Mouse (Mus musculus): ENCODE data around the gene Adam19. TPM values are rescaled to one million over a fixed set of nuclear protein-coding genes. Genes with fewer than 3 reads are reported as not detected.

Adam19 gene
- polyA plus RNA-seq, 1 experiment from 2014 or later, result 44.2 TPM

- ATAC-seq (ENCODE audit: insufficient number of reproducible peaks, low FRiP score), result peak; percentile 49
- Histone ChIP-seq H3K27ac (ENCODE audit: poor library complexity, severe bottlenecking) (peak overlapping the region; percentile 65), H3K36me3 (peaks cover 38% of the 10 kb centered on the region), H3K4me1 (replicated peaks) (peaks cover 74% of the 10 kb centered on the region), H3K4me3 (no peak overlapping the region), H3K9me3 (replicated peaks) (no peaks in the 10 kb centered on the region), H3K9ac (no peak overlapping the region), H3K4me2 (no peak overlapping the region), H3K27me3 (replicated peaks) (no peaks in the 10 kb centered on the region)
- WGBS, result 51% methylated on average over 4 of the region's 4 CpGs
Measured at GRCm38 (mm10) chr11:46089081-46089713, 33.4 kb downstream of the Adam19 start.

GRCm38 (mm10) chr11:46090036-46090725, 34.4 kb downstream of the Adam19 start:
- Histone ChIP-seq H3K36me3 (peaks cover 40% of the 10 kb centered on the region), H3K4me1 (replicated peaks) (peaks cover 69% of the 10 kb centered on the region), H3K9me3 (replicated peaks) (no peaks in the 10 kb centered on the region), H3K9ac (peak overlapping the region; percentile 46), H3K4me3 (no peak overlapping the region), H3K27me3 (replicated peaks) (no peaks in the 10 kb centered on the region), H3K27ac (ENCODE audit: poor library complexity, severe bottlenecking) (peak overlapping the region; percentile 65), H3K4me2 (no peak overlapping the region)
- 84% methylated on average over 10 of the region's 10 CpGs for WGBS
- no peak for ATAC-seq (ENCODE audit: insufficient number of reproducible peaks, low FRiP score)

GRCm38 (mm10) chr11:46090951-46091667, 35.3 kb downstream of the Adam19 start:
- Histone ChIP-seq H3K4me2 (no peak overlapping the region), H3K27me3 (replicated peaks) (no peaks in the 10 kb centered on the region), H3K36me3 (peaks cover 47% of the 10 kb centered on the region), H3K4me3 (no peak overlapping the region), H3K9me3 (replicated peaks) (no peaks in the 10 kb centered on the region), H3K9ac (peak overlapping the region; percentile 46), H3K27ac (ENCODE audit: poor library complexity, severe bottlenecking) (peak overlapping the region; percentile 55), H3K4me1 (replicated peaks) (peaks cover 69% of the 10 kb centered on the region)
- ATAC-seq (ENCODE audit: insufficient number of reproducible peaks, low FRiP score), result no peak
- 33% methylated on average over 10 of the region's 10 CpGs for WGBS

- Histone ChIP-seq H3K27ac (ENCODE audit: poor library complexity, severe bottlenecking) (peak overlapping the region; percentile 10; the same call in 1 of the 2 replicates), H3K4me2 (no peak overlapping the region), H3K9me3 (replicated peaks) (no peaks in the 10 kb centered on the region), H3K27me3 (replicated peaks) (no peaks in the 10 kb centered on the region), H3K9ac (no peak overlapping the region), H3K4me3 (no peak overlapping the region), H3K36me3 (peaks cover 55% of the 10 kb centered on the region), H3K4me1 (replicated peaks) (peaks cover 68% of the 10 kb centered on the region)
- 81% methylated on average over 4 of the region's 4 CpGs for WGBS
- ATAC-seq (ENCODE audit: insufficient number of reproducible peaks, low FRiP score), result no peak
Measured at GRCm38 (mm10) chr11:46092121-46092520, 36.3 kb downstream of the Adam19 start.

GRCm38 (mm10) chr11:46095477-46096264, 39.9 kb downstream of the Adam19 start:
- Histone ChIP-seq H3K36me3 (peaks cover 75% of the 10 kb centered on the region), H3K4me1 (replicated peaks) (peaks cover 37% of the 10 kb centered on the region), H3K4me3 (no peak overlapping the region), H3K9ac (no peak overlapping the region), H3K4me2 (no peak overlapping the region), H3K9me3 (replicated peaks) (no peaks in the 10 kb centered on the region), H3K27ac (ENCODE audit: poor library complexity, severe bottlenecking) (peak overlapping the region; percentile 29), H3K27me3 (replicated peaks) (no peaks in the 10 kb centered on the region)
- ATAC-seq (ENCODE audit: insufficient number of reproducible peaks, low FRiP score), result peak; percentile 64
- 57% methylated on average over 9 of the region's 9 CpGs for WGBS

GRCm38 (mm10) chr11:46096265-46096649, 40.5 kb downstream of the Adam19 start:
- no peak overlapping the region for H3K4me3 ChIP-seq
- WGBS, result 81% methylated on average over 6 of the region's 6 CpGs
- H3K4me1 ChIP-seq (replicated peaks), result peaks cover 31% of the 10 kb centered on the region
- peaks cover 81% of the 10 kb centered on the region for H3K36me3 ChIP-seq
- no peaks in the 10 kb centered on the region for H3K27me3 ChIP-seq (replicated peaks)
- H3K4me2 ChIP-seq, result no peak overlapping the region
- H3K9ac ChIP-seq, result no peak overlapping the region
- no peak for ATAC-seq (ENCODE audit: insufficient number of reproducible peaks, low FRiP score)
- H3K27ac ChIP-seq (ENCODE audit: poor library complexity, severe bottlenecking), result no peak overlapping the region
- no peaks in the 10 kb centered on the region for H3K9me3 ChIP-seq (replicated peaks)

GRCm38 (mm10) chr11:46097062-46097461, 41.3 kb downstream of the Adam19 start:
- H3K27ac ChIP-seq (ENCODE audit: poor library complexity, severe bottlenecking), result peak overlapping the region; percentile 8; the same call in 1 of the 2 replicates
- whole genome bisulfite sequencing, result 66% methylated on average over 3 of the region's 3 CpGs
- H3K27me3 ChIP-seq (replicated peaks), result no peaks in the 10 kb centered on the region

GRCm38 (mm10) chr11:46102107-46102506, 46.3 kb downstream of the Adam19 start:
- H3K9ac ChIP-seq, result no peak overlapping the region
- no peak overlapping the region for H3K4me3 ChIP-seq
- 82% methylated on average over 6 of the region's 6 CpGs for WGBS
- ATAC-seq (ENCODE audit: insufficient number of reproducible peaks, low FRiP score), result no peak
- H3K9me3 ChIP-seq (replicated peaks), result no peaks in the 10 kb centered on the region
- no peaks in the 10 kb centered on the region for H3K27me3 ChIP-seq (replicated peaks)
- H3K4me2 ChIP-seq, result no peak overlapping the region
- peaks cover 7% of the 10 kb centered on the region for H3K4me1 ChIP-seq (replicated peaks)
- peaks cover 99% of the 10 kb centered on the region for H3K36me3 ChIP-seq
- H3K27ac ChIP-seq (ENCODE audit: poor library complexity, severe bottlenecking), result no peak overlapping the region

More at GRCm38 (mm10) chr11:46097062-46097461, 41.3 kb downstream of the Adam19 start:
- Histone ChIP-seq H3K4me2 (no peak overlapping the region), H3K9me3 (replicated peaks) (no peaks in the 10 kb centered on the region), H3K4me3 (no peak overlapping the region), H3K9ac (no peak overlapping the region), H3K4me1 (replicated peaks) (peaks cover 28% of the 10 kb centered on the region), H3K36me3 (peaks cover 87% of the 10 kb centered on the region)
- ATAC-seq (ENCODE audit: insufficient number of reproducible peaks, low FRiP score), result no peak

GRCm38 (mm10) chr11:46107046-46107445, 51.3 kb downstream of the Adam19 start:
- peaks cover 75% of the 10 kb centered on the region for H3K36me3 ChIP-seq
- no peak overlapping the region for H3K4me2 ChIP-seq
- no peaks in the 10 kb centered on the region for H3K27me3 ChIP-seq (replicated peaks)
- peaks cover 19% of the 10 kb centered on the region for H3K4me1 ChIP-seq (replicated peaks)
- H3K4me3 ChIP-seq, result no peak overlapping the region
- no peak overlapping the region for H3K9ac ChIP-seq
- ATAC-seq (ENCODE audit: insufficient number of reproducible peaks, low FRiP score), result no peak
- no peak overlapping the region for H3K27ac ChIP-seq (ENCODE audit: poor library complexity, severe bottlenecking)
- H3K9me3 ChIP-seq (replicated peaks), result no peaks in the 10 kb centered on the region
- WGBS, result 70% methylated on average over 1 of the region's 1 CpGs

GRCm38 (mm10) chr11:46109206-46109605, 53.4 kb downstream of the Adam19 start:
- H3K9me3 ChIP-seq (replicated peaks), result no peaks in the 10 kb centered on the region
- H3K36me3 ChIP-seq, result peaks cover 73% of the 10 kb centered on the region
- no peak overlapping the region for H3K9ac ChIP-seq
- no peak overlapping the region for H3K27ac ChIP-seq (ENCODE audit: poor library complexity, severe bottlenecking)
- H3K4me2 ChIP-seq, result no peak overlapping the region
- ATAC-seq (ENCODE audit: insufficient number of reproducible peaks, low FRiP score), result no peak
- 92% methylated on average over 5 of the region's 5 CpGs for WGBS
- no peaks in the 10 kb centered on the region for H3K27me3 ChIP-seq (replicated peaks)
- peaks cover 23% of the 10 kb centered on the region for H3K4me1 ChIP-seq (replicated peaks)
- H3K4me3 ChIP-seq, result no peak overlapping the region
